Mouse (Mus musculus) liver, postnatal 0 days (tissue): ENCODE measurements around the gene Cdc42.

Experiments
- CTCF ChIP-seq: sonication (generic); IDR thresholded peaks from 2 replicates; pipeline ENCODE4 v1.5.1; 2016; ENCODE audit warnings: antibody characterized with exemption, low read depth
- EP300 ChIP-seq: IDR thresholded peaks from 2 replicates; pipeline ENCODE4 v1.6.1; 2016; ENCODE audit warnings: antibody characterized with exemption, low read depth, mild to moderate bottlenecking

- TF ChIP-seq CTCF (no peak), EP300 (no peak)
Measured at GRCm38 (mm10) chr4:137294474-137294873, 63.0 kb downstream of the Cdc42 start.
